Mouse (Mus musculus): Measurements from ENCODE around the gene Fgf7.

The Fgf7 gene

GRCm38 (mm10) chr2:126034379-126035005 lies at the start of gene Fgf7:
Fgf7 (plus strand) TSS chr2:126034658.
- DNase-seq (ENCODE audit: low spot score), result no peak

GRCm38 (mm10) chr2:126002291-126002690 lies 32.2 kb upstream of the Fgf7 start:
- DNase-seq (ENCODE audit: low spot score), result no peak

GRCm38 (mm10) chr2:126006088-126006487 lies 28.4 kb upstream of the Fgf7 start:
- no peak for DNase-seq (ENCODE audit: low spot score)

GRCm38 (mm10) chr2:126006742-126007141 lies 27.7 kb upstream of the Fgf7 start:
- no peak for DNase-seq (ENCODE audit: low spot score)

- no peak for DNase-seq (ENCODE audit: low spot score)
These were observed 19.3 kb upstream of the Fgf7 start for GRCm38 (mm10) chr2:126014989-126015710.

- DNase-seq (ENCODE audit: low spot score), result no peak
These were observed 18.5 kb upstream of the Fgf7 start for GRCm38 (mm10) chr2:126015763-126016473.

- no peak for DNase-seq (ENCODE audit: low spot score)
These were observed 3.1 kb upstream of the Fgf7 start for GRCm38 (mm10) chr2:126031186-126031900.

- no peak for DNase-seq (ENCODE audit: low spot score)
These were observed 1.1 kb upstream of the Fgf7 start for GRCm38 (mm10) chr2:126033114-126033972.

- no peak for DNase-seq (ENCODE audit: low spot score)
These were observed 734 bp downstream of the Fgf7 start for GRCm38 (mm10) chr2:126035013-126035770.

- no peak for DNase-seq (ENCODE audit: low spot score)
These were observed 1.7 kb downstream of the Fgf7 start for GRCm38 (mm10) chr2:126036121-126036520.

GRCm38 (mm10) chr2:126038221-126039000 lies 4.0 kb downstream of the Fgf7 start:
- no peak for DNase-seq (ENCODE audit: low spot score)

GRCm38 (mm10) chr2:126039414-126039891 lies 5.0 kb downstream of the Fgf7 start:
- DNase-seq (ENCODE audit: low spot score), result no peak

- DNase-seq (ENCODE audit: low spot score), result no peak
These were observed 6.2 kb downstream of the Fgf7 start for GRCm38 (mm10) chr2:126040651-126041050.

- DNase-seq (ENCODE audit: low spot score), result no peak
These were observed 6.8 kb downstream of the Fgf7 start for GRCm38 (mm10) chr2:126041237-126041636.

GRCm38 (mm10) chr2:126042674-126043073 lies 8.2 kb downstream of the Fgf7 start:
- DNase-seq (ENCODE audit: low spot score), result no peak

- DNase-seq (ENCODE audit: low spot score), result no peak
These were observed 11.2 kb downstream of the Fgf7 start for GRCm38 (mm10) chr2:126045621-126046020.

- no peak for DNase-seq (ENCODE audit: low spot score)
These were observed 18.5 kb downstream of the Fgf7 start for GRCm38 (mm10) chr2:126052749-126053557.

GRCm38 (mm10) chr2:126053657-126054056 lies 19.2 kb downstream of the Fgf7 start:
- no peak for DNase-seq (ENCODE audit: low spot score)

GRCm38 (mm10) chr2:126060595-126060994 lies 26.1 kb downstream of the Fgf7 start:
- no peak for DNase-seq (ENCODE audit: low spot score)
